Mouse (Mus musculus): ENCODE data around the gene Arhgap24. TPM values are rescaled to one million over a fixed set of nuclear protein-coding genes. Genes with fewer than 3 reads are reported as not detected.

Gene Arhgap24
- 132 and 152 TPM in 2 replicates for polyA plus RNA-seq (2012; rRNA removed)

DNA sequence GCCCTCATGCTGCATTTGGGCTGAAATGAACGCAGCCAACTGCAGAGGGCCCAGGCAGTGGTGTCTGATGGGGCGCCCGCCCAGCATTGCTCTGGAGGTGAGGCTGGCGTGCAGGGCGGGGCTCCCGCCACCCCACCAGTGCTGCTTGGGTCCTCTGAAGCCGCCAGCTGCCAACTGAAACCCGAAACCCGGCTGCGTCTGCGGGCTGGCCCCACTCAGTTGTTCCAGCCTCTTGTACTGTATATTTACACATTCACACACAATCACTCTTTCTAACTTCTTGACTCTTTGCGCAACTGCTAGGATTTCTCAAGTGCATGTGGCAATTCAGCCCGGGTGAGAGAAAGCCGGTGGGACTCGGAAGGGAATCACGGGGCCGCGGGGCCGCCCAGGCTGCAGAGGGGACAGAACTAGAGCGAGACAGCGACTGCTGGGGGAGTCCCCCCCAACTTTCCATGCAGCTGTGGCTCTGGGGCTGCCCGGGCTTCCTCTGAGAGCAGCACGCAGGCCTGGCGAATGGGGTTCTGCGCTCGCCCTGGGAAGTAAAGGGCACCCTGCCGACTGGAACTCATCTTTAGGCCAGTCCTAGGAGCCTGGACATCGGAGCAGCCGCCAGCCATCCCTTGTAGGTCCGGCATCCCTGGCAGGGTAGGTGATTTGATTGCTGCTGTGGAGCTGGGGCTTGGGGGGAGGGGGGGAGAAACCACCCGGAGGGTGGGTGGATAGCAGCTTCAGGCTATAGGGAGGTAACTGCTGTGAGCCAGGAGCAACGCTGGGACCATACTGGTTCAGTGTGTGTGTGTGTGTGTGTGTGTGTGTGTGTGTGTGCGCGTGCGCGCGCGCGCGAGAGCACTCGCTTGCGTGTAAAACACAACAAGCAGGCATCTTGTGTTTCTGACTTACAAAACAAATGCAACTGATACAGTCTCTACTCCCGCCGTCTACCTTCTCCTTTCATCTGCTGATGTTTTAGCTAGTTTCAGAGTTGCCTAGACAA lies at the start of gene Arhgap24:
Gene Arhgap24, plus strand, starts transcription at position 177 of the 997 bp plus-strand sequence.
- DNase-seq, result peak; percentile 52
- Histone ChIP-seq H3K36me3 (ENCODE audit: control insufficient read depth, insufficient read depth, low read length) (no peaks in the 10 kb centered on the region), H3K4me3 (ENCODE audit: insufficient read depth, low read depth, low read length) (peak within 1 kb of the TSS; percentile 53), H3K27ac (ENCODE audit: insufficient read depth, low read depth, low read length) (peak within 1 kb of the TSS; percentile 1; the same call in 1 of the 2 replicates), H3K4me1 (ENCODE audit: control insufficient read depth, insufficient read depth, low read length) (no peaks in the 10 kb centered on the region), H3K27me3 (replicated peaks; ENCODE audit: control insufficient read depth, insufficient read depth, low read length) (peaks cover 3% of the 10 kb centered on the region; the same call in 1 of the 2 replicates)
- 1% methylated on average over 44 of the region's 44 CpGs for WGBS
- TF ChIP-seq POLR2A (IDR thresholded peaks at IDR 0.05; ENCODE audit: low read depth, low read length), result no peak
- TF ChIP-seq CTCF (conservative IDR thresholded peaks at IDR 0.05; ENCODE audit: insufficient read depth, insufficient read length, low read depth, low read length), result no peak

DNA sequence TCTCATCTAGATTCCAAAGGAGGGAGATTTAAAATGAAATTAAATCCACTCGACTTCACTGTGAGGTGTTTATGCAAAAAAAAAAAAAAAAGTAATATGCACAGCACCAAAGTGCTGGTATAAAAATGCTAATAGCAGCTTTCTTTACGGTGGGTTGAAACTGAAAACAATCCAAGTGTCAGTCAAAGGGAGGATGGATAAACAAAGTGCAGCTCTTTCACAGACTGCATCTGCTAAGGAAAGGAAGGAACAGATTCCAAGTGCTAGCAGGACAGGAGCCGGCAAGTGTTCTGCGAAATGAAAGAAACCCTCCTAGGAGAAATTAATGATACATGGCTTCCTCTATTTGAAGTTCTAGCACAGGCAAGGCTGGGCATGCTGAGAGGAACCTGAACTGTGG lies 47.0 kb upstream of the Arhgap24 start:
- TF ChIP-seq CTCF (conservative IDR thresholded peaks at IDR 0.05; ENCODE audit: insufficient read depth, insufficient read length, low read depth, low read length) (no peak), POLR2A (IDR thresholded peaks at IDR 0.05; ENCODE audit: low read depth, low read length) (no peak)
- no peak overlapping the region for H3K27ac ChIP-seq (ENCODE audit: insufficient read depth, low read depth, low read length)
- H3K4me3 ChIP-seq (ENCODE audit: insufficient read depth, low read depth, low read length), result no peak overlapping the region
- H3K36me3 ChIP-seq (ENCODE audit: control insufficient read depth, insufficient read depth, low read length), result no peaks in the 10 kb centered on the region
- H3K27me3 ChIP-seq (replicated peaks; ENCODE audit: control insufficient read depth, insufficient read depth, low read length), result no peaks in the 10 kb centered on the region
- DNase-seq, result no peak
- no peaks in the 10 kb centered on the region for H3K4me1 ChIP-seq (ENCODE audit: control insufficient read depth, insufficient read depth, low read length)
- WGBS, result 16% methylated on average over 4 of the region's 4 CpGs

DNA sequence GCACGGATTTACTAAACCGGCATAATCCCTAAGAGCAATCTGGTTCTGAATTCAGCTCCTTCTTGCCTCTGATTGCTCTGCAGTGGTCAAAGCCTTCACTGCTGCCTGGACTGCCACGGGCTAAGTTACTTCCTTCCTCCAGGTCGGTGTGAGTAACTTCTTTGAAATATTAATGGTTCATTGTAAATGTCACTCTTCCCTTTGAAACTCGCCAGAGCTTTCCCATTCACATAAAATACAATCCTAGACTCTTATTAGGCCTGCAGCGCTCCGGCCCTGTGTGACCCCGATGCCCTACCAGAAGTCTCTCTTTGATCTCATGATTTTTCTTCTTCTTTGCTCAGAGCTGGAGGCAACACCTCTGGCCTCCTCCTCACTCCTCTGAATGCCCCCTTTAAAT lies 44.6 kb upstream of the Arhgap24 start:
- Histone ChIP-seq H3K4me1 (ENCODE audit: control insufficient read depth, insufficient read depth, low read length) (no peaks in the 10 kb centered on the region), H3K27ac (ENCODE audit: insufficient read depth, low read depth, low read length) (no peak overlapping the region), H3K27me3 (replicated peaks; ENCODE audit: control insufficient read depth, insufficient read depth, low read length) (no peaks in the 10 kb centered on the region), H3K36me3 (ENCODE audit: control insufficient read depth, insufficient read depth, low read length) (no peaks in the 10 kb centered on the region), H3K4me3 (ENCODE audit: insufficient read depth, low read depth, low read length) (no peak overlapping the region)
- TF ChIP-seq POLR2A (IDR thresholded peaks at IDR 0.05; ENCODE audit: low read depth, low read length), result no peak
- no peak for TF ChIP-seq CTCF (conservative IDR thresholded peaks at IDR 0.05; ENCODE audit: insufficient read depth, insufficient read length, low read depth, low read length)
- 48% methylated on average over 8 of the region's 8 CpGs for WGBS
- no peak for DNase-seq

DNA sequence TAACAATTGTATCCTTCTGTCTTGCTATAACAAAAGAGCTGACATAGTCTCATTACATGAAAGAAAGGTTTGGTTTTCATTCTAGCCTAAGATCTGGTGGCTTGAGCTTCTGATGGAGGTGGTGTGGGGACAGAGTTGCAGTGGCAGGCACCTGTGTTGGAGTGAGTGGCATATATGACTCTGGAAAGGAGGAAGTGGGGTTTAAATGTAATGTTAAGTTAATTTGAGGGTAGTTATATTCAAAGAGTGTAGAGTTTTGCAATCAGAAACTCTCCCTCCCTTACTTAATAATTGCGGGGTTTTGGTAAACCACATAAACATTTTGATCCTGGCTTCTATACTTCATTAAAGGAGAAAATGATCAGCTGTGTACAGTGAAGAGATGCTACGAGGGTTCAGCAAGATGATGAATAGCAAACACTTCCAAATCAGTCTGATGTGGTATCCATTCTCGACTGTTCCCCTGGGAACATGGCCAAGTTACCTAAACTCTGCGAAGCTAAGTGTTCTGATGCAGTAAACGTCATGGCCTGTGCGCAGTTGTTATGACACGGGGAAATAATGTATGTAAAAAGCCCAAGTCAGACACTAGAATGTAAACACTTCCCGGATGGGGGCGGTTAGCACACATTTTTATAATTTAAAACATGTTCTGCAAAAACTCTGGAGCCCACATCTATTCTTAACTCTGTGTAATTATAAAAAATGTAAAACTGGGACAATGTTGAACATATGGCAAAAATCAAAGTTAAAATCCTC lies 41.9 kb upstream of the Arhgap24 start:
- Histone ChIP-seq H3K27me3 (replicated peaks; ENCODE audit: control insufficient read depth, insufficient read depth, low read length) (no peaks in the 10 kb centered on the region), H3K36me3 (ENCODE audit: control insufficient read depth, insufficient read depth, low read length) (no peaks in the 10 kb centered on the region), H3K4me1 (ENCODE audit: control insufficient read depth, insufficient read depth, low read length) (no peaks in the 10 kb centered on the region), H3K4me3 (ENCODE audit: insufficient read depth, low read depth, low read length) (no peak overlapping the region), H3K27ac (ENCODE audit: insufficient read depth, low read depth, low read length) (no peak overlapping the region)
- WGBS, result 84% methylated on average over 9 of the region's 9 CpGs
- no peak for TF ChIP-seq CTCF (conservative IDR thresholded peaks at IDR 0.05; ENCODE audit: insufficient read depth, insufficient read length, low read depth, low read length)
- no peak for TF ChIP-seq POLR2A (IDR thresholded peaks at IDR 0.05; ENCODE audit: low read depth, low read length)
- DNase-seq, result no peak

DNA sequence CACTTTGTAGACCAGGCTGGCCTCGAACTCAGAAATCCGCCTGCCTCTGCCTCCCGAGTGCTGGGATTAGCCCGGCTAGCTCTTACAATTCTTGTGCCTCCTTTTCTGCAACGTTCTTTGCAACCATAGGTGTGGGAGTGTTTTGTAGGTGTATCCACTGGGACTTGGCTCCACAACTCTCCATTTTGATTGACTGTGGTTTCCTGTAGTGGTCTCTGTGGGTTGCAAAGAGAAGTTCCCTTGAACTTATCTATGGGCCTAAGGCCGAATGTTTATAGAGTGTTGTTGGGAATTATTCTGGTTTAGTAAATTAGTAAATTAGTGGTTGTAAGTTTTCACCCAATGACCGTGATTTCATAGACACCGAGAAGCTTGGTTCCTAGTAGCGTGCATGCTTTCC lies 33.8 kb upstream of the Arhgap24 start:
- WGBS, result 91% methylated on average over 9 of the region's 9 CpGs
- Histone ChIP-seq H3K4me1 (ENCODE audit: control insufficient read depth, insufficient read depth, low read length) (no peaks in the 10 kb centered on the region), H3K36me3 (ENCODE audit: control insufficient read depth, insufficient read depth, low read length) (no peaks in the 10 kb centered on the region), H3K4me3 (ENCODE audit: insufficient read depth, low read depth, low read length) (no peak overlapping the region), H3K27me3 (replicated peaks; ENCODE audit: control insufficient read depth, insufficient read depth, low read length) (no peaks in the 10 kb centered on the region), H3K27ac (ENCODE audit: insufficient read depth, low read depth, low read length) (no peak overlapping the region)
- no peak for DNase-seq
- TF ChIP-seq POLR2A (IDR thresholded peaks at IDR 0.05; ENCODE audit: low read depth, low read length), result no peak
- TF ChIP-seq CTCF (conservative IDR thresholded peaks at IDR 0.05; ENCODE audit: insufficient read depth, insufficient read length, low read depth, low read length), result no peak

DNA sequence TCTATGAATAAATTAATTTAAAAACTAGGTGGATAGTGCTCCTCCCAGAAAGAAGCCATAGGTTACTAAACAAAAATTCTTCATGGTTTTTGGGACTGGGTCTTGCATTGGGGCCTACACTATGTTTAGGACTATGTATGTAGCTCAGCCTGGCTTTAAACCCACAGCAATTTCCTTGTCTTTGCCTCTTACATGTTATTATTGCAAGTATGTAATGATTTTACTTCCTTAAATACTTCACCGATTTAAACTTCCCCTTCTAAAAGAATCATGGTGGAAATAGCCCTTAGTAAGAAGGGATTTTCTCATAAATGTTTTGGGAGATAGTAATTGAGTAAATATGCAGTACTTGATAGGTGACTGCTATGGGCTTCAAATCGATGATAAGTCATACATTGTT lies 30.3 kb upstream of the Arhgap24 start:
- Histone ChIP-seq H3K27me3 (replicated peaks; ENCODE audit: control insufficient read depth, insufficient read depth, low read length) (no peaks in the 10 kb centered on the region), H3K27ac (ENCODE audit: insufficient read depth, low read depth, low read length) (no peak overlapping the region), H3K4me1 (ENCODE audit: control insufficient read depth, insufficient read depth, low read length) (no peaks in the 10 kb centered on the region), H3K4me3 (ENCODE audit: insufficient read depth, low read depth, low read length) (no peak overlapping the region), H3K36me3 (ENCODE audit: control insufficient read depth, insufficient read depth, low read length) (no peaks in the 10 kb centered on the region)
- TF ChIP-seq CTCF (conservative IDR thresholded peaks at IDR 0.05; ENCODE audit: insufficient read depth, insufficient read length, low read depth, low read length) (no peak), POLR2A (IDR thresholded peaks at IDR 0.05; ENCODE audit: low read depth, low read length) (no peak)
- WGBS, result 88% methylated on average over 2 of the region's 2 CpGs
- DNase-seq, result no peak

Measured in kidney, adult 2 months (tissue).